Mouse (Mus musculus): ENCODE measurements around the gene Nipsnap1. TPM values are rescaled to one million over a fixed set of nuclear protein-coding genes. Genes with fewer than 3 reads are reported as not detected.
A peak's percentile ranks its signal among the peaks of the same experiment; 100 is the strongest.

The Nipsnap1 gene
- polyA plus RNA-seq (2012; rRNA removed): 140 and 164 TPM in 2 replicates

- no peak for TF ChIP-seq POLR2A (IDR thresholded peaks at IDR 0.05; ENCODE audit: low read depth, low read length)
- no peak for TF ChIP-seq CTCF (conservative IDR thresholded peaks at IDR 0.05; ENCODE audit: insufficient read depth, insufficient read length, low read depth, low read length)
- DNase-seq: peak; percentile 90
- Histone ChIP-seq H3K36me3 (ENCODE audit: control insufficient read depth, insufficient read depth, low read length) (no peaks in the 10 kb centered on the region), H3K4me1 (ENCODE audit: control insufficient read depth, insufficient read depth, low read length) (peaks cover 8% of the 10 kb centered on the region; the same call in 1 of the 2 replicates), H3K4me3 (ENCODE audit: insufficient read depth, low read depth, low read length) (peak within 1 kb of the TSS; percentile 75), H3K27me3 (replicated peaks; ENCODE audit: control insufficient read depth, insufficient read depth, low read length) (no peaks in the 10 kb centered on the region), H3K27ac (ENCODE audit: insufficient read depth, low read depth, low read length) (peak within 1 kb of the TSS; percentile 83)
- WGBS: under 1% methylated on average over 30 of the region's 30 CpGs
Observed at GRCm38 (mm10) chr11:4873755-4874475, at the start of gene Nipsnap1. TSS of gene Nipsnap1 (plus strand) at chr11:4873951.

GRCm38 (mm10) chr11:4826152-4826778 lies 47.5 kb upstream of the Nipsnap1 start:
- WGBS: 90% methylated on average over 3 of the region's 3 CpGs
- Histone ChIP-seq H3K4me3 (ENCODE audit: insufficient read depth, low read depth, low read length) (no peak overlapping the region), H3K4me1 (ENCODE audit: control insufficient read depth, insufficient read depth, low read length) (no peaks in the 10 kb centered on the region), H3K36me3 (ENCODE audit: control insufficient read depth, insufficient read depth, low read length) (no peaks in the 10 kb centered on the region), H3K27ac (ENCODE audit: insufficient read depth, low read depth, low read length) (no peak overlapping the region), H3K27me3 (replicated peaks; ENCODE audit: control insufficient read depth, insufficient read depth, low read length) (no peaks in the 10 kb centered on the region)
- no peak for DNase-seq
- no peak for TF ChIP-seq CTCF (conservative IDR thresholded peaks at IDR 0.05; ENCODE audit: insufficient read depth, insufficient read length, low read depth, low read length)
- no peak for TF ChIP-seq POLR2A (IDR thresholded peaks at IDR 0.05; ENCODE audit: low read depth, low read length)

- DNase-seq: no peak
- TF ChIP-seq POLR2A (IDR thresholded peaks at IDR 0.05; ENCODE audit: low read depth, low read length) (no peak), CTCF (conservative IDR thresholded peaks at IDR 0.05; ENCODE audit: insufficient read depth, insufficient read length, low read depth, low read length) (no peak)
- Histone ChIP-seq H3K4me3 (ENCODE audit: insufficient read depth, low read depth, low read length) (no peak overlapping the region), H3K4me1 (ENCODE audit: control insufficient read depth, insufficient read depth, low read length) (no peaks in the 10 kb centered on the region), H3K36me3 (ENCODE audit: control insufficient read depth, insufficient read depth, low read length) (no peaks in the 10 kb centered on the region), H3K27me3 (replicated peaks; ENCODE audit: control insufficient read depth, insufficient read depth, low read length) (no peaks in the 10 kb centered on the region), H3K27ac (ENCODE audit: insufficient read depth, low read depth, low read length) (no peak overlapping the region)
Observed at GRCm38 (mm10) chr11:4827340-4827739, 46.4 kb upstream of the Nipsnap1 start.

GRCm38 (mm10) chr11:4827916-4828315 lies 45.8 kb upstream of the Nipsnap1 start:
- H3K27ac ChIP-seq (ENCODE audit: insufficient read depth, low read depth, low read length): no peak overlapping the region
- no peak overlapping the region for H3K4me3 ChIP-seq (ENCODE audit: insufficient read depth, low read depth, low read length)
- H3K4me1 ChIP-seq (ENCODE audit: control insufficient read depth, insufficient read depth, low read length): no peaks in the 10 kb centered on the region
- DNase-seq: no peak
- WGBS: 57% methylated on average over 2 of the region's 2 CpGs
- H3K27me3 ChIP-seq (replicated peaks; ENCODE audit: control insufficient read depth, insufficient read depth, low read length): no peaks in the 10 kb centered on the region
- no peak for TF ChIP-seq CTCF (conservative IDR thresholded peaks at IDR 0.05; ENCODE audit: insufficient read depth, insufficient read length, low read depth, low read length)
- no peak for TF ChIP-seq POLR2A (IDR thresholded peaks at IDR 0.05; ENCODE audit: low read depth, low read length)
- H3K36me3 ChIP-seq (ENCODE audit: control insufficient read depth, insufficient read depth, low read length): no peaks in the 10 kb centered on the region

GRCm38 (mm10) chr11:4831066-4831465 lies 42.7 kb upstream of the Nipsnap1 start:
- DNase-seq: no peak
- H3K36me3 ChIP-seq (ENCODE audit: control insufficient read depth, insufficient read depth, low read length): no peaks in the 10 kb centered on the region
- TF ChIP-seq CTCF (conservative IDR thresholded peaks at IDR 0.05; ENCODE audit: insufficient read depth, insufficient read length, low read depth, low read length) (no peak), POLR2A (IDR thresholded peaks at IDR 0.05; ENCODE audit: low read depth, low read length) (no peak)
- no peak overlapping the region for H3K4me3 ChIP-seq (ENCODE audit: insufficient read depth, low read depth, low read length)
- H3K4me1 ChIP-seq (ENCODE audit: control insufficient read depth, insufficient read depth, low read length): peaks cover 2% of the 10 kb centered on the region; the same call in 1 of the 2 replicates
- no peaks in the 10 kb centered on the region for H3K27me3 ChIP-seq (replicated peaks; ENCODE audit: control insufficient read depth, insufficient read depth, low read length)
- H3K27ac ChIP-seq (ENCODE audit: insufficient read depth, low read depth, low read length): no peak overlapping the region

GRCm38 (mm10) chr11:4833295-4833939 lies 40.3 kb upstream of the Nipsnap1 start:
- Histone ChIP-seq H3K27ac (ENCODE audit: insufficient read depth, low read depth, low read length) (no peak overlapping the region), H3K27me3 (replicated peaks; ENCODE audit: control insufficient read depth, insufficient read depth, low read length) (no peaks in the 10 kb centered on the region), H3K36me3 (ENCODE audit: control insufficient read depth, insufficient read depth, low read length) (no peaks in the 10 kb centered on the region), H3K4me3 (ENCODE audit: insufficient read depth, low read depth, low read length) (no peak overlapping the region), H3K4me1 (ENCODE audit: control insufficient read depth, insufficient read depth, low read length) (peaks cover 2% of the 10 kb centered on the region; the same call in 1 of the 2 replicates)
- 60% methylated on average over 3 of the region's 3 CpGs for WGBS
- DNase-seq: no peak
- no peak for TF ChIP-seq CTCF (conservative IDR thresholded peaks at IDR 0.05; ENCODE audit: insufficient read depth, insufficient read length, low read depth, low read length)
- TF ChIP-seq POLR2A (IDR thresholded peaks at IDR 0.05; ENCODE audit: low read depth, low read length): no peak

GRCm38 (mm10) chr11:4835436-4835835 lies 38.3 kb upstream of the Nipsnap1 start:
- peaks cover 2% of the 10 kb centered on the region; the same call in 1 of the 2 replicates for H3K4me1 ChIP-seq (ENCODE audit: control insufficient read depth, insufficient read depth, low read length)
- H3K27me3 ChIP-seq (replicated peaks; ENCODE audit: control insufficient read depth, insufficient read depth, low read length): no peaks in the 10 kb centered on the region
- H3K4me3 ChIP-seq (ENCODE audit: insufficient read depth, low read depth, low read length): no peak overlapping the region
- DNase-seq: no peak
- H3K27ac ChIP-seq (ENCODE audit: insufficient read depth, low read depth, low read length): no peak overlapping the region
- no peaks in the 10 kb centered on the region for H3K36me3 ChIP-seq (ENCODE audit: control insufficient read depth, insufficient read depth, low read length)
- 62% methylated on average over 6 of the region's 6 CpGs for WGBS
- TF ChIP-seq POLR2A (IDR thresholded peaks at IDR 0.05; ENCODE audit: low read depth, low read length): no peak
- TF ChIP-seq CTCF (conservative IDR thresholded peaks at IDR 0.05; ENCODE audit: insufficient read depth, insufficient read length, low read depth, low read length): no peak
